Mouse (Mus musculus) C2C12 (cell line): ENCODE measurements at regions not wholly inside any gene's neighbourhood (a gene's known extent, or its start where the extent isn't known, plus 50 kb on each side); places are given as distances from the start of the nearest gene placed in this dataset.

Experiments used
- H3K27me3 ChIP-seq: one replicate; pipeline ENCODE4 v1.6.1; 2011; ENCODE audit not compliant: control insufficient read depth, insufficient read depth, insufficient read length
- H3K36me3 ChIP-seq: one replicate; pipeline ENCODE4 v1.6.1; 2011; ENCODE audit not compliant: control insufficient read depth, insufficient read depth
- H3K4me3 ChIP-seq: one replicate; pipeline ENCODE4 v1.5.1; 2011; ENCODE audit warnings: mild to moderate bottlenecking, control low read depth; ENCODE audit not compliant: poor library complexity, insufficient read depth, severe bottlenecking
- H3K79me2 ChIP-seq: one replicate; pipeline ENCODE4 v1.6.1; 2011; ENCODE audit not compliant: control insufficient read depth, insufficient read depth
- H3K79me3 ChIP-seq: one replicate; pipeline ENCODE4 v1.6.1; 2011; ENCODE audit warnings: low read depth, control low read depth
- H3ac ChIP-seq: one replicate; pipeline ENCODE3; 2011; ENCODE audit warnings: low read depth; ENCODE audit not compliant: control insufficient read depth, insufficient read length
- CEBPB ChIP-seq: IDR thresholded peaks from one replicate; pipeline ENCODE4 v1.6.1; 2011; ENCODE audit warnings: low read depth, mild to moderate bottlenecking, control low read depth, moderate library complexity
- CTCF ChIP-seq: IDR thresholded peaks from one replicate; pipeline ENCODE4 v1.5.1; 2011; ENCODE audit not compliant: control insufficient read depth, insufficient read depth, insufficient read length
- FOSL1 ChIP-seq: IDR thresholded peaks from one replicate; pipeline ENCODE4 v1.8.0; 2011; ENCODE audit warnings: mild to moderate bottlenecking, low read length; ENCODE audit not compliant: poor library complexity, insufficient read depth, severe bottlenecking
- MAX ChIP-seq: IDR thresholded peaks from one replicate; pipeline ENCODE4 v1.6.1; 2011; ENCODE audit warnings: mild to moderate bottlenecking, control low read depth
- MYOD1 ChIP-seq: IDR thresholded peaks from one replicate; pipeline ENCODE4 v1.6.1; 2011; ENCODE audit warnings: low read depth; ENCODE audit not compliant: control insufficient read depth, insufficient read length
- MYOG ChIP-seq: IDR thresholded peaks from one replicate; pipeline ENCODE4 v1.6.1; 2011; ENCODE audit not compliant: control insufficient read depth, insufficient read length; ENCODE audit errors: extremely low read depth
- USF1 ChIP-seq: IDR thresholded peaks from one replicate; pipeline ENCODE4 v1.6.1; 2011; ENCODE audit warnings: low read depth, mild to moderate bottlenecking, control low read depth, moderate library complexity

DNA sequence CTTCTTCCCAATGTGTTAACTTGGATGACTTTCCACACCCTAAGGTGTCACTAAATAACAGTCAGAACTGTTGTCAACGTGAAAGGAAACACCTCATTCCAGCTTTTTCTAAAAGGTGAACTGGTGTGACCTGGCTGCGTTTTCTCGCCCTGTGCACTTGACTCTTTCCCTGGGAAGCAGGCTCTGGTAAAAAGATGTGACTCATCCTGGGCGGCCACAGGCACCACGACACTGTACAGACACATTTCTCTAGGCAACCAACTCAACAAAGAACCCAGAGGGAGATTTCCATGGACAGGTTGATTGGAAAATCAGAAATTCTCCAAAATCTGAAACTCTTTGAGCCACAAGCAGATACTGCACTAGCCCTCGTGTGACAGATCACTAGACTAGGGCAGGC is 865.0 kb downstream of the Zfp704 start:
- Histone ChIP-seq H3K36me3 (no peaks in the 10 kb centered on the region), H3K79me3 (no peaks in the 10 kb centered on the region), H3K4me3 (no peak overlapping the region), H3ac (no peak overlapping the region), H3K79me2 (no peaks in the 10 kb centered on the region), H3K27me3 (no peaks in the 10 kb centered on the region)
- TF ChIP-seq MAX = no peak
- no peak for TF ChIP-seq MYOG
- TF ChIP-seq USF1 = no peak
- no peak for TF ChIP-seq CEBPB
- no peak for TF ChIP-seq CTCF
- TF ChIP-seq MYOD1 = no peak
- no peak for TF ChIP-seq FOSL1

DNA sequence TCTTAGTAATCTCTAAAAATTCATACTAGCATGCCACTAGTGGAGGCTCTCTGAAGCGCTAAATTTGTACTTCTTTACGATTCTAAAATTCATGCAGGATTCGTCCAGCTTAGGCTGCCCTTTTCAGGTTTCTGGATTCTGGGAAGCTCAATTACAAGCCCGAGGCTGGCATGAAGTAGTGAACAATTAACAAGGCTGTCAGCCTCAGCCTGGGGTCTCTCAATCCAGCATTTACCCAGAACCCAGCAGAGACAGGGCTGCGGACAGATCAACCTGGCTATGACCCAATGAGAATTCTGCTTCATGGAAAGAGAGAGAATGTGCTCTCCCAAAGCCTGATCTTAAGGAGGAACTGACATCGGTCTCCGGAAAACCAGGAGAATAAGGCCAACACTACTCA is 866.2 kb downstream of the Zfp704 start:
- TF ChIP-seq CEBPB (no peak), MYOG (no peak), CTCF (no peak), FOSL1 (no peak), MAX (no peak)
- H3K4me3 ChIP-seq = no peak overlapping the region
- no peaks in the 10 kb centered on the region for H3K79me2 ChIP-seq
- no peaks in the 10 kb centered on the region for H3K27me3 ChIP-seq
- H3K36me3 ChIP-seq = no peaks in the 10 kb centered on the region
- no peaks in the 10 kb centered on the region for H3K79me3 ChIP-seq
- no peak overlapping the region for H3ac ChIP-seq

GRCm38 (mm10) chr3:8741266-8742023 is 868.4 kb downstream of the Zfp704 start:
- no peak overlapping the region for H3ac ChIP-seq
- H3K36me3 ChIP-seq = no peaks in the 10 kb centered on the region
- H3K79me3 ChIP-seq = no peaks in the 10 kb centered on the region
- no peaks in the 10 kb centered on the region for H3K27me3 ChIP-seq
- no peaks in the 10 kb centered on the region for H3K79me2 ChIP-seq
- H3K4me3 ChIP-seq = no peak overlapping the region
- no peak for TF ChIP-seq CTCF

GRCm38 (mm10) chr3:8740710-8741109 is 869.2 kb downstream of the Zfp704 start:
- TF ChIP-seq MYOD1 = no peak
- TF ChIP-seq FOSL1 = no peak
- no peak for TF ChIP-seq CEBPB
- TF ChIP-seq USF1 = no peak
- TF ChIP-seq MAX = no peak
- no peak for TF ChIP-seq CTCF
- TF ChIP-seq MYOG = no peak
- Histone ChIP-seq H3K36me3 (no peaks in the 10 kb centered on the region), H3K27me3 (no peaks in the 10 kb centered on the region), H3K79me3 (no peaks in the 10 kb centered on the region), H3K4me3 (no peak overlapping the region), H3K79me2 (no peaks in the 10 kb centered on the region), H3ac (no peak overlapping the region)

DNA sequence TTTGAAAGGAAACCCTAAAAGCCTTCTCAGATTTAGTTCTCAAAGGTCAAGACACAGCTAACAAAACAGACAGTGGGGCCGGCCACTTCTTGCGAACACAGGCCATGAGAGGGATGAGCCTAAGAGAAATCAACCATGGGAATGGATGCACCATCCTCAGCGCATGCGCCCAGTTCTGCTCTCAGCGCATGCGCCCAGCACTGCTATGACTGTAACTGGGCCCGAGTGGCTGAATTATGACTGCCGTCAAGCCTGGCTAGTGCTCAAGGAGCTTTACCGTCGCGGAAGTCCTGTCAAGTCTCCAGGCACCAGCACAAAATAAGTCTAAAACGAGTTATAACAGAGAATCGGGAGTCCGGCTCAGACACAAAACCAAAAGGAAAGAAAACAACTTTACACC is 870.6 kb downstream of the Zfp704 start:
- Histone ChIP-seq H3ac (no peak overlapping the region), H3K79me2 (no peaks in the 10 kb centered on the region), H3K27me3 (no peaks in the 10 kb centered on the region), H3K79me3 (no peaks in the 10 kb centered on the region), H3K36me3 (no peaks in the 10 kb centered on the region), H3K4me3 (no peak overlapping the region)
- no peak for TF ChIP-seq MYOG
- TF ChIP-seq CTCF = no peak
- TF ChIP-seq USF1 = no peak
- TF ChIP-seq MAX = no peak
- TF ChIP-seq MYOD1 = no peak
- TF ChIP-seq CEBPB = no peak
- no peak for TF ChIP-seq FOSL1

DNA sequence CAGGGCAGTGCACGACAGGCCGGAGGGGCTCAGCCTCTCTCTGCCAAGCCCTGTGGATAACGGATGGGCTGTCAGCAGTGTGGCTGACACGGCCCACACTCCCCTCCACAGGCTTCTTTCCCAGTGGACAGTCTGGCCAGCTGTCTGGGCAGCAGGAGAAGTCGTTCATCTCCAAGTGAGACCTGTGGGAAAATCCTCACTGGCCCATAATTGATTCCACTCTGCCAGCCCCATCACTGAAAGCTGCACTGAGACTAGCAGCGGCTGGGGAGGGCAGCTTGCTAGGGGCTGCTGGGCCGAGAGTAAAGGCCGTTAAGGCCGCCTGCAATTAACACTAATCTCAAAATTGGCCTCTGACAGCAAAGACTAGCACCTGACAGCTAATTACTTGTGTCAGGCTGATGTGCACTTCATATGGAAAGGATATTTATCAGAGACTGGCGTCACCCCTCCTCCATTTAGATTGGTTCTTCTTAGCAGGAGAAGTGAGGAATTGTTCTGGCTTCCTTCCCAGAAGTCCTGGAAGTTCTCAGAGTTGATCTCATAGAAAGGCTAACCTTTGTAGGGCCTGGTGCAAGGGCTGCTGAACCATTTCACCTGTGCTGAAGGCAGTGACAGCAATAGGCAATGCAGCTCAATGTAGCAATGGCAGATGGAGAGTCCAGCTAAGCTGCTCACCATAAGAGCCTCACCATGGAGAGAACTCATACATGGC is 873.5 kb downstream of the Zfp704 start:
- H3K79me3 ChIP-seq = no peaks in the 10 kb centered on the region
- TF ChIP-seq MYOG (no peak), USF1 (no peak), MAX (no peak), FOSL1 (no peak)
- H3K4me3 ChIP-seq = no peak overlapping the region
- H3K27me3 ChIP-seq = no peaks in the 10 kb centered on the region
- no peak overlapping the region for H3ac ChIP-seq
- H3K36me3 ChIP-seq = no peaks in the 10 kb centered on the region
- no peaks in the 10 kb centered on the region for H3K79me2 ChIP-seq
